Mouse (Mus musculus) T-helper 2 cell (primary cell): ENCODE results near the gene Lpar6.

Experiments used
- in situ Hi-C: fragments of 300-600 bp; cut with MboI, MseI; formaldehyde crosslinking; loops from one replicate; pipeline ENCODE4 v1.15.1; 2025; ENCODE audit warnings: high pct_unique_total_duplicates

Gene Lpar6

DNA sequence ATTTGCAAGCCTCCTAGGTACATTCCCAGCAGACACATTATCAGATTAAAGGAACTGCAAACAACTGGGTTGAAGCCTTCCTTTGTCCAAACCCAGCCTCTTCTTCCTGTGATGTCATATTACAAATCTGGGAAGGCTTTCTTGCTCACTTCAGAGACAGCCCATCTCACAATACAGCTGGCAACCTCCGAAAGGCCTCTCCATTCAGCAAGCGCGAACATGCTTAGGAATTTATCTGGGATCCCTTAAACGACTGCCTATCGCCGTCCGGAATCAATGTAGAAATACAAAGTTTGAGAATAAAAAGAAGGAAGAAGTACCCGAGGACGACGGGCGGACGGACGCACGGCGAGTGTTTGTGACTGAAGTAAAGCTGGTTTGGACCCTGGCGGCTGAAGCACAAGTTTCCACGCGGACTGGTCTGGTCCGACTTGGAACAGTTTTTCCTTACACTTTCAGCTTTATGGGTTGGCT, at the start of gene Lpar6:
TSS of gene Lpar6 (plus strand) at position 48 of the 474 bp plus-strand sequence.
- in situ Hi-C loops, result no loop called here

DNA sequence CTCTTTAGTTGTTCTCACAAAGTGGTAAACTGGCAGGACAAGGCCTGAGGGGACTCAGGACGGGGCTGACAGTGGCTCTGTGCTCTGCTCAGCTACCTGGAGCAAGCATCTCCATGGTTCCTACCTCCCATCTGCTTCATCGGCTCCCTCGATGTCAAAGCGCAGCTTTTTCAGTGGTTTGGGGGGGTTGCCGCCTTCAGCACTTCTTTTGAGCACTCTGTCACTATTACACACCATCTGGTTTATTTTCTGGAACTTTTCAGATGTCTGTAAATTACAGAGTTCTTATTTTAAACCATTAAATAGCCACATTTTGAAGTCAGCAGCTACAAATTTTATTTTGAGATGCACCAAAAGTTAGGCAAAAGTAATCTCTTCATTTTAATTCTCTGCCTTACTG, 38.6 kb upstream of the Lpar6 start:
- in situ Hi-C loops, result no loop called here

DNA sequence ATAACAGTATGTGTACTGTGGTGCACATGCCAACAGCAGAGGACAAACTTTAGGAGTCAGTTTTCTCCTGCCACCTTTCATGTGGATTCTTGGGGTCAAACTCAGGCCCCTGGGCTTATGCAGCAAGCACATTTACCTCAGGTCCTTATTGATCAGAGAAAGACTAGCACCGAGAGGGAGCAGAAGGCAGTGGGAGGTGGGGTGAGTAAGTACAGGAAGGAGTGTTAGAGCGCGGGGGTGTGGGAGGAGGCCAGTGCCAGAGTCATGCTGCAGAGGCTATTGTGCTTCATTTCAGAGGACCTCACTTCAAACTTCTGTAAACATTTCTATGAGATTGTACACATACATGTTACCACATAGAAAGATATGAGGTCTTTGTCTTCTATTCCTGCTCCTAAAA, 36.2 kb upstream of the Lpar6 start:
- in situ Hi-C loops, result no loop called here

DNA sequence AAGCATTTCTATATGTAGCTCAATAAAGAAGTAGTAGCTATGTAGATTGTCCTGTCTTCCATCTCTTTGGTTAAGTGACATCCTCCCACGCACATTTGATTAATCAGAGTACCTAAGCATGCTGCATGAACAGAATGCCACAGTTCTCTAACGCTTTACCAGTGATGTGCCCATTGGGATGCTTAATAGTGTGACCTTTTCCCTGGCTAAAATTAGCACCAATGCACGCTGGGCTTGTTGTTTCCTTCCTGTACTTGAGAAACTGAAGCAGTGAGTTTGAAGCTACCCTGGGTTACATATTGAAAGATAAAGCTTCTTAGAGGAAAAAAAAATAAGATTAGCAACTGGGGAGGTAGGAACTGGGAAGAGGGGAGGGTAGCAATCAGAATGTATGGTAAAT, 33.7 kb upstream of the Lpar6 start:
- in situ Hi-C loops, result no loop called here

DNA sequence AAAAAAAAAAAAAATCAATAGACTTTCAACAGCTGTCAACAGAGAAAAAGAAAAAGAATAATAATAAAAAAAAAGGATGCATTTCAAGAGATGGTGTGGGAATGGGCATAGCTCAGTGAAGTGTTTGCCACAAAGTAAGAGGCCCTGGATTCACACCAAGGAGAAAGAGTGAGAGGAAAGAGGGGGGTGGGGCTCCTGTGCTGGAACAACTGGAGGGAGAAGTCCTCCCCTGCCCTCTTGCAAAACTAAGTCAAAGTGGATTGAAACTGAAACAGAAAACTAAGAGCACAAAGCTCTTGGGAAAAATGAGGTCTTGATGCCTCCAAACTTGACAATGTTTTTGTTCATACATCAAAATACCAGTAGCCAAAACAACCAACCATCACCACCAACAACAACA, 28.4 kb upstream of the Lpar6 start:
- in situ Hi-C loops, result no loop called here

DNA sequence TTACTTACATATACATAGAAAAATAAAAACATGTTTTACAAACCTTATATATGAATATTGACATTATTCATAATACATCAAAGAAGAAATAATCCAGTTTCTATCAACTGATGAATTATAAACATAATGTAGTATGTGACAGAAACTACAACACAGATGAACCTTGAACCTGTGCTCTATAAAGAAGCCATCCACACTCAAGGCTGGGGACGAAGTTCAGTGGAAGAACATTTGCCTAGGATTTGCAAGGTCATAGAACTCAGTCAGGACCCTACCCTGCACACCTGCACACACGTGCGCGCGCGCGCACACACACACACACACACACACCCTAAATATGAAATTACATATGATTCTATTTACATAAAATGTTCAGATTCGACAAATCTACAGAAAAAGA, 27.5 kb upstream of the Lpar6 start:
- in situ Hi-C loops, result no loop called here

DNA sequence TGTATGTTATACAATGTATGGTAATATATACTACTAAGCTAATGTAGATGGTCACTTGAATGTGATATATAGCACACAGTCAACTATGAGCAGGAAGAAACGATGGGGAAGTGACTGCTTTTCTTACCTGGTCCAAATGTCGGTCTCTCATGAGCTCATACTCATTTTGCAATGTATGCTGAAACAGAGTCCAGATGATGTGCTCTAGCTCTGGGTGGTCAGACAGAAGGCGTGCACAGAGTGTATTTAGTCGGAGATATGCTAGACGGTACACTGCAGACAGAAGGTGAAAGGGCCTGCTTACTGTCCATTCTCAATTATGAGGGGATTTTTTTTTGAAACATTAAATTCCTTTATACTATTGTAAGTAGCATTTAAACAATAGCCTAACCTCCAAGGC, 26.2 kb upstream of the Lpar6 start:
- in situ Hi-C loops, result no loop called here

DNA sequence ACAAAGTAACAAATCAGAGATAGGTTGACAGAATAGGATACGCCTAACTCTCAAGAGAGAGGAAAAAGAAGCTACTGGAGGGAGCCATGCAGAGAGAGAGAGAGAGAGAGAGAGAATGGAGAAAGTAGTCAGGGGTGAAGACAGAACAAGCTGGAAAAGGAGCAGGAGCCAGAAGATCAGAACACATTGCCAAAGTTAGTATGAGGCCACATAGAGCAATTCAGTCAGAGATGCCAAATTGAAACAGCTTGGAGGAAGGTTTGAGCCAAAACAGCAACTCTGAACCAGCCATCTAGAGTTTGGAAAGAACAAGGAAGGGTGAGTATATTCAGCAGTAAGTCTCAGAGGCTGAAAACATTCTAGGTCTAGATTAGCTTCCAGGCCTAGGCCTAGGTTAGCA, 20.6 kb upstream of the Lpar6 start:
- in situ Hi-C loops, result no loop called here

DNA sequence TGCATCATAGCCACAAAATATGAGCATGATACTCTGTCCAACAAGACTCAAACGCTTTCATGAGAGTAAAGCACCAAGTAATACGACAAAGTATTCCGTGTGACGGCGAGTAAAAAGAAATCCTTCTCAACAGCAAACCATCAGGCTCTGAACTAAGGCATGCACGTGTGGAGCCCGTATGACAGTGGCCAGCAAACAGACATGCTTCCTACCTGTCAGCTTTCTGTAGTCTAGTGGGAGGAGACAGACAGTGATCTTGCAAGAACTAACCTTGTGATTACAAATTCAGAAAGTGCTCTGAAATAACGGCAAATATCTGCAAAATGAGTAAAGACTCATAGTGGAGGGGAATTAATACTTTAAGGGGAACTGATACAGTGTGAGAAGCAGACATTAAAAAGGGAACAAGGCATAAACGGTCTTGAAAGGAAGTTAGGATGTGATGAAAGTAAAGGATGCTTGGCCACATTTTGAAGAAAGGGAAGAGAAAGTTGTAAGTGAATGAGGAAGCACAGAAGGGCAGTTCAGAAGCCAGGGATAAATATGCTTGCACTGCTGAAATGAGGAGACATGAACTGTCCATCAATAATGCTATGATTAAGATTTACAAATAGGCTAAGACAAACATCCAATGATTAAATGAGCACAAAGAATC, 15.3 kb upstream of the Lpar6 start:
- in situ Hi-C loops, result no loop called here

DNA sequence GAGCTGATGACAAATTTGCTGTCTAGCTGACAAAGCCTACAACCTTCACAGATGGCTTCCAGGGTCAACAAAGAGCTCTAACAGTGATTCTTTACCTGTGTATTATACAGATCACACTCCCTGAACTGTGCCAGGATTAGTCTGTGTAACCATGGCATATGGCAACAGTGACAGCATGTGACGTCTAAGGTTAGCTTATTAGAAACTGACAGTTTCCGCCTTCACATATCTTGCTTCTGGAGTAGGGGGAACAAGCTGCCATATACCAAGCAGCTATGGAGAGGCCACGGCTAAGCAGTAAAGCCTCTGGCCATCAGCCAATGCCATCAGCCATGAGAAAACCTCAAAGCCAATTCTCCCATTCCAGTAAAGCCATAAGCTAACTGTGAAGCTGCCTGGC, 11.3 kb upstream of the Lpar6 start:
- in situ Hi-C loops, result no loop called here

DNA sequence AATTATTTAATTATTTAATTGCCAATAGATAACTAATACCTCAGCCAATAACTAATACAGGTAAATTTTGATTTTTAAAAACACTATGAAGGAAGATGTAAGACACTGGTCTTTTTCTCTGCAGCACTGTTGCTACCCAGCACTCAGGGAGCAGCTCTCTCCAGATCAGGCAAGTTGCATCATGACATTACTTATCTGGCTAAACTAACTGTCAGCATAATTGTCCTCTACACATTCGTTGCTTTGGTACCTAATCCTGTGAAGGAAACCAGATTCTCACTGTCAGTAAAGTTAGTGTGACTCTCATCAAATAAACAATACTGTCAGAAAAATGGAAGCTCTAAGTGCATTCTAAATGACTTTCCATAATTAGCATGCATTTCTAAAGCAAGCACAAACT, 10.8 kb upstream of the Lpar6 start:
- in situ Hi-C loops, result no loop called here

DNA sequence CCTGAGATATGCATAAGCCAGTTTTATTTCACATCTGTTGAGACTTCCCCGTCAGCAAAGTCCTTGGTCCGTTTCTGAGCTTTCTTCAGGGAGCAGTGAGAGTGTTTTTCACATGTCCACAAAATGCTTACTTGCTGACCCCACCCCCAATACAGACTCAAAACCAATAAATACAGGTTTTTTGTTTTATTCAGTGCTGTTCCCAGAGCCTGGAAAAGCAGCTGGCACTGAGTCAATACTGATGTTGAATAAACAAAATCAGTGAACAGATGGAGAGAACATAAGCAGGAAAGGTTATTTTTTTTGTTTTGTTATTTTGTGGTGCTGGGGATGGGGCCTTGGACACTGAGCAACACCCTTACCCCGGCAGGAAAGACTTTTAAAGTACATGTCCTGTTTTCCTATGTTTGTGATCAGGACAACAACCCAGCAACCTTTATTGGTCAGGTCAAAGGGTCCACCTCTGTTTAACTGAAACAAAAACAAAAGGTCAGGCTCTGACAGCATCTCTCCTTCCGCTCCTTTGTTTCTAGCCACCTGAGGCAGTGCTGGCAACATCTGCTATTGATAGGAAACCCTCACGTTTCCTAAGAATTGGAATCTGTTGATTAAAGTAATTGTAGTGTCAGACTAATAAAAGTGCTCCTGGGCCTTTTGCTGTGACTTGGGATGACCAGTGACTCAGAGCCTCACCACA, 6.3 kb upstream of the Lpar6 start:
- in situ Hi-C loops, result no loop called here

DNA sequence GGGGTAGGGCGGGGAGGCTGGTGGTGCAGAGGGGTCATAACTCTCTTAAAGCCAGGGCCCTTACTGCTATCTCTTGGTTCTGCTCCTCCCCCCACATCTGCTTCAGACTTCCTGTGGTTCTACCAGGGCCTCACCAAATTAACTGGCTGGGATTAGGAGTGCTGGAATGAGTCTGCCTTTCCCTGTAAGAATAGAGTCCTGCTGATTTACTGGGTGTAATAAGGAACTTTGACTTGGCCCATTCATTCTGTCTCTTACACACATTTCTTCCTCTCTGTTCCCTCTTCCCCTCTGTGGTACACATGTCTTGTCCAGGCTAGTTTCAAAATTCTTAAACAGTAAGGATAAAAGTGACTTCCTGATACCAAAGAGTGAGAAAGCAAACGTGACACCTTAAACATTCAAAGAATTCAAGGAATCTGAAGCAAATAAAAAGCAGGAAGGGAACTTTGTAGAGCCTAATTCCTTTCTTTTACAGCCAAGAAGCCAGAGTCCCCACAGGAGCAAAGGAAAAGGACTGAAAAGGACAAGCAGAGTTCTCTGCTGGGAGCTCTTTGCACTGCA, 3.1 kb upstream of the Lpar6 start:
- in situ Hi-C loops, result no loop called here

DNA sequence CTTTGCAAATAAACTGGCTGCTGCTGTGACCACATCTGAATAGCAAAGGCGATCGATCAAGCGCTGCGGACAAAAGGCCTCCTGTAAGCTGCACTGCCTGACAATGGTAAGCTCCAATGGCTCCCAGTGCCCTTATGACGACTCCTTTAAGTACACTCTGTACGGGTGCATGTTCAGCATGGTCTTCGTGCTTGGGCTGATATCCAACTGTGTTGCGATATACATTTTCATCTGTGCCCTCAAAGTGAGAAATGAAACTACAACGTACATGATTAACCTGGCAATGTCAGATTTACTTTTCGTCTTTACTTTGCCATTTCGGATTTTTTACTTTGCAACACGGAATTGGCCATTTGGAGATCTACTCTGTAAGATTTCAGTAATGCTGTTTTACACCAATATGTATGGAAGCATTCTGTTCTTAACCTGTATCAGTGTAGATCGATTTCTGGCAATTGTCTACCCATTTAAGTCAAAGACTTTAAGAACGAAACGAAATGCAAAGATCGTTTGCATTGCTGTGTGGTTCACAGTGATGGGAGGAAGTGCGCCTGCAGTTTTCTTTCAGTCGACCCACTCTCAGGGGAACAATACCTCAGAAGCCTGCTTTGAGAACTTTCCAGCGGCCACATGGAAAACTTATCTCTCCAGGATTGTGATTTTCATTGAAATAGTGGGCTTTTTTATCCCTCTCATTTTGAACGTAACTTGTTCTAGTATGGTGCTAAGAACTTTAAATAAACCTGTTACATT, 979 bp downstream of the Lpar6 start:
- in situ Hi-C loops, result no loop called here

DNA sequence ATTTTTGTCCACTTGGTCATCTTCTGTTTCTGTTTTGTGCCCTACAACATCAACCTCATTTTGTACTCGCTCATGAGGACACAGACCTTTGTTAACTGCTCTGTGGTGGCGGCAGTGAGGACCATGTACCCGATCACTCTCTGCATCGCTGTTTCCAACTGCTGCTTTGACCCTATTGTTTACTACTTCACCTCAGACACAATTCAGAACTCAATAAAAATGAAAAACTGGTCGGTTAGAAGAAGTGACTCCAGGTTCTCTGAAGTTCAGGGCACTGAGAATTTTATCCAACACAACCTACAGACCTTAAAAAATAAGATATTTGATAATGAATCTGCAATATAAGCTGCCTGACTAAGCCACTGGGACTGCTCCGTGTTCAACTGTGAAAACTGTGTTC, 1.6 kb downstream of the Lpar6 start:
- in situ Hi-C loops, result no loop called here

DNA sequence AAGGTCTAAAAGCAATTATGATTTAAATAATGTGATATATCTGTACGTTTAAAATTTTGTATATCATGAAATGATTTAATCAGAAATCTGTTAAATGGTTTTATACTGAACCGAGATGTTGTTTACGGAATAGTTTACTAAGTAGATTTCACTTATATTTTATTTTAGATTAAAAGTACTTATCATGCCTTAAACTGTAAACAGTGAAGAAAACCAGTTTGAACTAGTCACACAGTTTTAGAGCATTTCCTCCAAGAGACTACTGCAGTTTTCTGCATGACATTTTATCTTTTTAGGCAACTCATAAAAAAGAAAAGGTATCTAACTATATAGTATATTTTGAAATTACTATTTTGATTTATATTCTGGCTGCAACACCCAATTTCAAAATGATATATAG, 2.2 kb downstream of the Lpar6 start:
- in situ Hi-C loops, result no loop called here

DNA sequence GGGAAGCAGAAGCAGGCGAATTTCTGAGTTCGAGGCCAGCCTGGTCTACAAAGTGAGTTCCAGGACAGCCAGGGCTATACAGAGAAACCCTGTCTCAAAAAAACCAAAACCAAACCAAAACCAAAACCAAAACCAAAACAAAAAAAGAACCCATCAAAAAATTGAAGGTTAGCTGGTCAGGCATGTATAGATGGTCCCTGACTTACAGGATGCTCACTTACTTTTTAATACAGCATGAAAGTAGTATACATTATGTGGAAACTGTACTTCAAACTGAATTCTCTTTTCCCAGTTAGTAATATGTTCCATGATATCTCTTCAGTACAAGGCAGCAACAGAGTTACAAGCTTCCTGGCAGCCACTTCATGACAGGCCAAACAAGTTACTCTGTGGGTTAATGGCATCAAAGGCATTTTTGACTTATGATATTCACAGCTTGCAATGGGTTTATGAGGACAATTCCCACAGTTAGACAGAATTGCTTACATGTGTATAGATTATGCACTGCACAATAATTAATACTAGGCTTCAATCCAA, 6.4 kb downstream of the Lpar6 start:
- in situ Hi-C loops, result no loop called here

DNA sequence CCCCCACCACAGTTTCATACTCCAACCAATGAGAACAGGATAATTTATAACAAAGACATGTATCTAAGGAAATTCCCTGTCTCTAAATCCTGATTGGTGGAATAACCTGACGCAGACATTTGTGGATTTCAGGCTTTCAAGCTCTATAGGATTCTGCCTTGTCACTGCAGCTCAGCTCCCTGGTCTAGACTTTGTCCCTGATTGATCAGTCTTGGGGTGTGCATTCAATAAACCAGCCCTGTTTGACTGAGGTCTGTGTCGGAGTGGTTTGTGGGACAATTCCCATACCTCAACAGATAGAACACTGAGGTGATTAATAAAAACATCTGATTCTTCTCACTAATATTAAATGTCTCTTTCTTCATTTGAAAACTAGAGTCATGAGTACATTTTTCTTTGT, 12.4 kb downstream of the Lpar6 start:
- in situ Hi-C loops, result loop anchor here (10.0 kb wide), 1 partner anchor 145 kb away; no protein-coding TSS in a partner anchor

DNA sequence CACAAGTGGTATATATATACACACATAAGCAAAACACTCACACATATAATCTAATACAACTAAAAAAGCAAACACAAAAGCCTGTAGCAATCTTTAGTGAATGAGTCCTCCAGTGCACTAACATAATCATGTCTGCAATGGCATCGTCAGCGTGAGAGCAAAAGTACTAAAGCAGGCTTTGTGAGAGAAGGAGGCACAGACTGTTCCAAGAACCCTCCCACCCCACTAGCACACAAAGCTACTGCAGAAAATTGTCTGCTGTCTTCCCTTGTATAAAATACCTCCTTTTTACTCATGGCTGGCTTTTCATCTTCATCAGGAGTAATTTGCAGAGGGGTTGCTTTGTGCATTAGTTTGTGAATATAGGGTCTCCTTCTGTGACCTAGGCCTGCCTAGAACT, 14.6 kb downstream of the Lpar6 start:
- in situ Hi-C loops, result loop anchor here (10.0 kb wide), 1 partner anchor 147 kb away; no protein-coding TSS in a partner anchor

DNA sequence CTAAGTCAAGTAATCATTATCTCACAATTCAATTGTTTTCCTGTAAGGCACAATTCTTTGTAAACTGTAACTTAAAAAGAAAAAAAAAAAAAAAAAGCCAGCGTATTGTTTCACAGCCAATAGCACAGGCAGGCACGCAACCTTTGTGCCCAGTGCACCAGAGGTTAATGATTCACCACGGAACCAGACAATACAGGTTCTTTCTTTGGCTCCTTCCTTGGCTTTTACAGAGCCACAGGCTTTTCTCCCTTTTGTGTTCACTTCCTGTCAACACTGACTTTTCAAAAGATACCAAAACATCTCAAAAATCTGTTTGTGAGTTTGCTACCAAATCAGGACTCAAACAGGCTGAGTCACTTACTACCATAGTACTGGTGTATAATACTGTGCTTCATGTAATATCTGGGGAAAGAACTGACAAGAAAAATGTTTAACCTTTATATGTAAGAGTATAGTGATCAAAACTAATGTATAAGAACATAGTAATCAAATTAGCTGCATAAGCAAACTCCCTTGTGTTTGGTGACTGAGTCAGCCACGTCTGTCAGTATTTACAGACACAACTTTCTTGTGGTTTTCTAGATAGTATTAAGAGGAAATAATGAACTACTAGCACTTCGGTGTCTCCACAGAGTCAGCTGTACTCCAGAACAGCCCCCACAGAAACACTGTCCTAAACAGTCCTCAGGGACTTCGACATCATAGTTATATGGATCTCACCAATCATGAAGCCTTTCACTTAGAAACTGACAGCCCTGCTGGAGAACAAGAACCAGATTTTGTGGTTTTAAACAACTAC, 16.0 kb downstream of the Lpar6 start:
- in situ Hi-C loops, result loop anchor here (10.0 kb wide), 1 partner anchor 149 kb away; no protein-coding TSS in a partner anchor

DNA sequence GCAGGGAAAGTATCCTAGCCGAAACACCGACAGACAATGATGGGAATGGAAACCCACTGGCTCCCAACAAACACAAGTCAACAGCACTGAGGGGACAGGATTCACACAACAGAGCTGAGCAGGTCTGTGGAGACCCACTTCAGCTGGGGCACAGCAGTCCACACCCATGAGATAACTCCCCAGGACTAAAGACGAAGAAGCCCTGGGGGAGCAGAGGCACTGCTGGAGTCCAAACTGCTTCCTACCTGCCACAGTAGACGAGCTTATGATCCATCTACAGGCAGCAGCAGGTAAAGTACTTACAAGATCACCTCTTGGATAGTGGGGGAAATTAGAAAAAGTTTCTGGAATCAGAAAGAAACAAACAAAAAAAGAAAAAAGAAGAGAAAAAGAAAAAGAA, 16.7 kb downstream of the Lpar6 start:
- in situ Hi-C loops, result loop anchor here (10.0 kb wide), 1 partner anchor 150 kb away; no protein-coding TSS in a partner anchor
